ENCODE assay signal across 9 mouse cellular contexts in genomic region chr11:60559342-60559741, GRCm38 (mm10). TPM values are rescaled to one million over a fixed set of nuclear protein-coding genes. Genes with fewer than 3 reads are reported as not detected.
DNase-seq lines count a peak whose midpoint lies in the region; ATAC-seq lines count a peak whose summit lies in the region.
"Had no signal": no experiment of that assay in that cellular context is flagged by ENCODE, and none has a peak within 500 bp of the region (broad histone marks: within the 10 kb centered on the region; RNA-seq: fewer than 3 reads in every experiment).

No protein-coding gene starts in this region.

- peak; percentile 53 for DNase-seq in neural tube, embryonic 10.5 days (ENCODE audit: extremely low spot score, low spot score)
- peak; percentile 62 for DNase-seq in cerebellum, adult 11 months
- DNase-seq in forelimb bud, embryonic 11.5 days (ENCODE audit: low read depth, low spot score) = peak; percentile 56
- DNase-seq in intestine, embryonic 14.5 days (ENCODE audit: low spot score) = peak; percentile 79
- DNase-seq in left cerebral cortex, postnatal 36 days (ENCODE audit: low spot score in 2 of 2) = peak; percentile 65 to 68
- peak; percentile 48 to 52 for DNase-seq in natural killer cell, adult 2 months (ENCODE audit: low spot score in 2 of 2)
- DNase-seq in thymus, adult 18-20 months = peak; percentile 21 to 22

- ATAC-seq in neural tube, embryonic 15.5 days (ENCODE audit: low FRiP score) = no peak; the same call in 1 of the 2 replicates
- no peak for ATAC-seq in intestine, embryonic 14.5 days (replicated peaks; ENCODE audit: low FRiP score, low TSS enrichment, low read depth)

- no peaks in the 10 kb centered on the region for H3K27me3 ChIP-seq in neural tube, embryonic 15.5 days (replicated peaks)
- no peaks in the 10 kb centered on the region for H3K27me3 ChIP-seq in intestine, embryonic 14.5 days (replicated peaks; ENCODE audit: control insufficient read depth, insufficient read depth, low read length)
- H3K27me3 ChIP-seq: embryonic facial prominence, embryonic 13.5 days had no signal

- H3K27ac ChIP-seq in neural tube, embryonic 15.5 days (replicated peaks) = no peak overlapping the region
- no peak overlapping the region for H3K27ac ChIP-seq in intestine, embryonic 14.5 days (ENCODE audit: low read depth)
- H3K27ac ChIP-seq: embryonic facial prominence, embryonic 13.5 days had no signal

- H3K9ac ChIP-seq in neural tube, embryonic 15.5 days (replicated peaks) = no peak overlapping the region
- no peak overlapping the region for H3K9ac ChIP-seq in intestine, embryonic 14.5 days (ENCODE audit: low read length)
- H3K9ac ChIP-seq: embryonic facial prominence, embryonic 13.5 days had no signal

- peaks cover 24% of the 10 kb centered on the region for H3K36me3 ChIP-seq in neural tube, embryonic 15.5 days
- peaks cover 47% of the 10 kb centered on the region for H3K36me3 ChIP-seq in intestine, embryonic 14.5 days (ENCODE audit: control insufficient read depth, insufficient read depth, low read length)

- no peak overlapping the region for H3K4me3 ChIP-seq in neural tube, embryonic 15.5 days (replicated peaks)
- H3K4me3 ChIP-seq in intestine, embryonic 14.5 days (ENCODE audit: low read depth, low read length) = no peak overlapping the region
- H3K4me3 ChIP-seq: embryonic facial prominence, embryonic 13.5 days had no signal

- H3K4me1 ChIP-seq in neural tube, embryonic 15.5 days = no peaks in the 10 kb centered on the region
- H3K4me1 ChIP-seq in intestine, embryonic 14.5 days (replicated peaks; ENCODE audit: control insufficient read depth, insufficient read depth, low read length) = no peaks in the 10 kb centered on the region
- H3K4me1 ChIP-seq: embryonic facial prominence, embryonic 13.5 days had no signal

- intact Hi-C loops in left cerebral cortex, postnatal 36 days (cut with DNase I) = no loop called here

- H3K4me2 ChIP-seq in neural tube, embryonic 15.5 days = no peak overlapping the region
- H3K4me2 ChIP-seq in intestine, embryonic 14.5 days (ENCODE audit: low read length) = no peak overlapping the region
- H3K4me2 ChIP-seq: embryonic facial prominence, embryonic 13.5 days had no signal

- H3K9me3 ChIP-seq in neural tube, embryonic 15.5 days (replicated peaks) = no peaks in the 10 kb centered on the region
- no peaks in the 10 kb centered on the region for H3K9me3 ChIP-seq in intestine, embryonic 14.5 days (ENCODE audit: control insufficient read depth, low read length)
- H3K9me3 ChIP-seq: embryonic facial prominence, embryonic 13.5 days had no signal

- WGBS in neural tube, embryonic 15.5 days = 11% methylated on average over 3 of the region's 3 CpGs
- 19% methylated on average over 3 of the region's 3 CpGs for WGBS in intestine, embryonic 14.5 days

RNA-seq across cellular contexts. Expression of gene Alkbh5, which starts 23.2 kb away (rescaled TPM):
- 18.6 and 23.1 TPM in 2 replicates for polyA plus RNA-seq in neural tube, embryonic 15.5 days (2015; fragmentation: Nextera tagmentation; extraction: Ambion mirVana)
- polyA plus RNA-seq in intestine, embryonic 14.5 days (2014; fragmentation: Nextera tagmentation; extraction: Ambion mirVana) = 35.4 and 36.2 TPM in 2 replicates
- total RNA-seq in left cerebral cortex, postnatal 36 days (2021) = 10 to 100 TPM; 54.6 to 55.8 TPM

Comparison
In these comparisons a context has a peak if more than half of its experiments do, and no peak if none do; other contexts are left out.
1. DNase-seq: peak in every context shown above with its lines; median percentile 79 in intestine, embryonic 14.5 days; 66 in left cerebral cortex, postnatal 36 days; 62 in cerebellum, adult 11 months; 56 in forelimb bud, embryonic 11.5 days; 53 in neural tube, embryonic 10.5 days; 50 in natural killer cell, adult 2 months; 22 in thymus, adult 18-20 months.